Mouse (Mus musculus) embryonic fibroblast, embryonic 13.5 days (primary cell): ENCODE data around the gene Atp2b1. TPM values are rescaled to one million over a fixed set of nuclear protein-coding genes. Genes with fewer than 3 reads are reported as not detected.
"Not testable (repeated sequence)": the region's sequence is repeated elsewhere in the genome, so short reads cannot be mapped to it uniquely, and the experiment has no call there.

Source experiments
- H3K27ac ChIP-seq: 2 replicates; pipeline ENCODE4 v1.5.1; 2012; ENCODE audit warnings: low read length, control low read depth, inconsistent platforms; ENCODE audit not compliant: insufficient read depth
- H3K4me1 ChIP-seq: 2 replicates; pipeline ENCODE4 v1.6.1; 2011; ENCODE audit warnings: low read length; ENCODE audit not compliant: control insufficient read depth, insufficient read depth
- H3K4me3 ChIP-seq: 2 replicates; pipeline ENCODE4 v1.5.1; 2011; ENCODE audit warnings: mild to moderate bottlenecking, control low read depth, low read length; ENCODE audit not compliant: insufficient read depth
- CTCF ChIP-seq: IDR thresholded peaks from 2 replicates; pipeline ENCODE4 v1.5.1; 2011; ENCODE audit warnings: mild to moderate bottlenecking, control low read depth, low read length, moderate library complexity, borderline replicate concordance; ENCODE audit not compliant: insufficient read depth
- POLR2A ChIP-seq: IDR thresholded peaks from 2 replicates; pipeline ENCODE4 v1.6.1; 2011; ENCODE audit warnings: low read depth, mild to moderate bottlenecking, control low read depth, low read length, moderate library complexity
- polyA plus RNA-seq: library from polyadenylated mRNA; stranded (reverse); fragments of >200 nt; gene quantifications from 2 replicates; pipeline ENCODE4 v1.2.4, GENCODE M21; 2011; ENCODE audit warnings: low read depth; ENCODE audit not compliant: missing spikeins, insufficient read length

Atp2b1 gene
- polyA plus RNA-seq, 1 experiment: 93.0 TPM

DNA sequence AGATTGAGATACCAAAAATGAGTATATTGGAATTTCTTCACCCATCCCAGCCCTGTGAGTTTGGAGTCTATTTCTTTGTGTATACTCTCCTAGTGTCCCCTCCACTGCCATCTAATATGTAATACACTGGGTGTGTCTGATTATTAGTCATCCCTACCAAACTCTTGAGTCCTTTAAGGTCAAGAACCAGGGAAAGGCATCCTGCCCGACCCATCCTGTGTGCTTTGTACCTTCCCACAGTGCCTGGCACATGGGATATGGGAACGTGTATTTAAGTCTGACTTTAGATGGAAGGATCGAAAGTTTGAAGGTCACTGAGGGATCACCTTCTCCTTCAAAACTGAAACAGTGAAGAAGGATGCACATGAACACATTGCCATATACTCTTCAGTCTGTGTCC, 60.4 kb downstream of the Atp2b1 start:
- no peaks in the 10 kb centered on the region for H3K4me1 ChIP-seq
- TF ChIP-seq CTCF: no peak
- TF ChIP-seq POLR2A: no peak
- no peak overlapping the region for H3K27ac ChIP-seq
- no peak overlapping the region for H3K4me3 ChIP-seq

DNA sequence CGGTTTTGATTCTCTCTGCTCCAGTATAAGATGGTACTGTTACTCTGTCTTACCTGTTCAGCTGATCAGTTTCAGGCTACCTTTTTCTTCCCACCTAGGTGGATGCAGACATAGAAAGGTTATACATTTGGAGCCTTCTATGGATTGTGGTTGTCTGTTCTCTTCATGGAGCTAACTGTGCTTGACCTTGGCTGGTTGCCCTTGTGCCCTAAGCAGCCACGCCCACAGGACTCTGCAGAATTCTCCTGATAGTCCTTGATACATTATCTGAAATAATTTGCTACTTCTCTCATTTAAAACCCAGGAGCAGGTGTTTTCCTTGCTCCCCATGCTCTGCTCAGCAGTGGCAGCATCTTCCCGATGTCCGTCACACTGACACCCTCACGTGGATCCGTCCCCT, 61.4 kb downstream of the Atp2b1 start:
- Histone ChIP-seq H3K4me1 (no peaks in the 10 kb centered on the region), H3K27ac (no peak overlapping the region), H3K4me3 (no peak overlapping the region)
- no peak for TF ChIP-seq CTCF
- no peak for TF ChIP-seq POLR2A

DNA sequence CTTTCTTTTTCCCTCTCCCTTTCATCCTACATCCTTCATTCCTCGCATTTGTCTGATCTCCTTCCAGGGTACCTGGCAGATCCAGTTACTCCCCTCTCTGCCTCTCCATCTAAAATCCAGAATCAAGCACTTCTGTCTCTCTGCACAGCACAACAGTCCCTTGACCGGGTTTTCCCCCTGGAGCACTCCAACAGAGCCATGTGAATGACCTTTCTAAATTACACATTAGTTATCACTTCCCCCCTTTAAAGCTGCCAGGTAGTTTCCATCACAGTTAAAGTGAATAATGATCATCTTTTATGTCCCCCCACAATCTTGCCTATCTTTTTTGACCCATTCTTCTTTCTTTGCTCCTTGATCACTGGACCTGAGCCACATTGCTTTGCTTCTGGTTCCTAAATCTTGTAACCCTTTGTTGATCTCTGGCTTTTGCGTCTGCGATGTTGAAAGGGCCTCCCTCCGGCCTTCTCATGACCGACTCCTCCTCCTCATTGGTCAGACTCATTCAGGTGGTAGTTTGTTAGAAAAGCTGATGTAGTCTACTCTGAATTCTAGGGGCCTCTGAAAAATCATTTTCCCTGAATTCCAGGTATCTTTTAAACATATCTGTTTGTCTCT, 62.8 kb downstream of the Atp2b1 start:
- H3K27ac ChIP-seq: no peak overlapping the region
- H3K4me1 ChIP-seq: no peaks in the 10 kb centered on the region
- TF ChIP-seq CTCF: no peak
- TF ChIP-seq POLR2A: no peak
- H3K4me3 ChIP-seq: no peak overlapping the region

GRCm38 (mm10) chr10:98978766-98979165, 64.6 kb downstream of the Atp2b1 start:
- Histone ChIP-seq H3K4me1 (no peaks in the 10 kb centered on the region), H3K27ac (no peak overlapping the region), H3K4me3 (no peak overlapping the region)
- TF ChIP-seq POLR2A (no peak), CTCF (no peak)

- TF ChIP-seq CTCF: no peak
- no peak overlapping the region; the same call in 1 of the 2 replicates for H3K27ac ChIP-seq
- no peaks in the 10 kb centered on the region for H3K4me1 ChIP-seq
- H3K4me3 ChIP-seq: no peak overlapping the region
Observed at GRCm38 (mm10) chr10:98979296-98979695, 65.1 kb downstream of the Atp2b1 start.

DNA sequence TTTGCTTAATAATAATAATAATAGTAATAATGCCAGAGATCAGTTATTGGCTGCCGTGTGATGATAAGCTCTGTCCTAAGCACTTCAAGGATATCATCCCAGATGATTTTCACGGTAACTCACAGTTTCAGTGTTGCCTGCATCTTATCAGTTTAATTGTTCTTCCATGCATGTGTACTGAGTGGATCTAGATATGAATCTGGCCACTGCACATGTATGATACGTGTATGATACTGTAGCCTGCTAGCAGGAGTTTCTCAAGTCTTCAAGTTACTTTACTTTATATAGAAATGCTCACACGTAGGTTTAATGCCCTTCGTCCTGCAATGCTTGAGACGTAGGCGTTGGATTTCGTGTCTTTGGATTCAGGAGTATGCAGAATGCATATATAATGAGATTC, 65.7 kb downstream of the Atp2b1 start:
- Histone ChIP-seq H3K27ac (no peak overlapping the region; the same call in 1 of the 2 replicates), H3K4me1 (no peaks in the 10 kb centered on the region), H3K4me3 (no peak overlapping the region)
- no peak for TF ChIP-seq POLR2A
- no peak for TF ChIP-seq CTCF

DNA sequence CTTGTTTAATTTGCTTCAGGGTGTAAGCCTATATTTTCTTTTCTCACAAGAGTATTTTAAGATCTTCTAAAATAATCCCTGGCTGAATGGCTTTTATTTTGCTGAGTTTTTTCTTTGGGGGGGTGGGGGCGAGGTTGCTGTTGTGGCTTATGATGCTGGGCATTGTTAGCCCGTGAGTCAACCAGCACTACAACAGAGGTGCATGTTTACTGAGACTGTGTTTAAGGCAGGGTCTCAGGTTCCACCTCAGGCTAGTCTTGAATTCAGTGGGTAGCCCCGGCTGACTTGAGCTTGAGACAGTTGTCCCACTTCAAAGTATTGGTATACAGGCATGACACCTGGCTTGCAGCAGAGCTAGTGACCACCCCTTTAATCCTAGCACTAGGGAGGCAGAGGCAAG, 77.8 kb downstream of the Atp2b1 start:
- Histone ChIP-seq H3K27ac (no peak overlapping the region), H3K4me3 (no peak overlapping the region), H3K4me1 (no peaks in the 10 kb centered on the region)
- no peak for TF ChIP-seq POLR2A
- no peak for TF ChIP-seq CTCF

GRCm38 (mm10) chr10:98993186-98993585, 79.0 kb downstream of the Atp2b1 start:
- Histone ChIP-seq H3K4me1 (no peaks in the 10 kb centered on the region), H3K4me3 (no peak overlapping the region), H3K27ac (no peak overlapping the region)
- no peak for TF ChIP-seq CTCF
- TF ChIP-seq POLR2A: no peak

DNA sequence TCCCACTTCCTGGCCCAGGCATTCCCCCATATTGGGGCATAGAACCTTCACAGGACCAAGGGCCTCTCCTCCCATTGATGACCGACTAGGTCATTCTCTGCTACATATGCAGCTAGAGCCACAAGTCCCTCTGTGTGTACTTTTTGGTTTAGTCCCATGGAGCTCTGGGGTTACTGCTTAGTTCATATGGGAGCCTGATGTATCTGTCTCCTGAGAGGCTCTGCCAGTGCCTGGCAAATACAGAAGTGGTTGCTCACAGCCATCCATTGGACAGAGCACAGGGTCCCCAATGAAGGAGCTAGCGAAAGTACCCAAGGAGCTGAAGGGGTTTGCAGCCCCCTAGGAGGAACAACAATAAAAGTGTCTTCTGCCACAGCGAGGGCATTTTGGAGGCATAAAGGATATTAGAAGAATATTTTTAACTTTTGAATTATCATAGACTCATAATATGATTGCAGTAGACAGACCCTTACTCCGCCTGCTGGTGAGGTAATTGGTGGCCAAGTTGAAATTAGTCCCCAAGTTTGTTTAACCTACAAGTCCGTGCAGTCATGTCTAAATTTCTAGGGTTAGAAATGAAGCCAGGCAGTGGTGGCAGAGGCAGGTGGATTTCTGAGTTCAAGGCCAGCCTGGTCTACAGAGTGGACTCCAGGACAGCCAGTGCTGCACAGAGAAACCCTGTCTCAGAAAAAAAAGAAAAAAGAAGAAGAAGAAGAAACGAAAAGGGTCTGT, 81.0 kb downstream of the Atp2b1 start:
- not testable (repeated sequence) for H3K27ac ChIP-seq, H3K4me3 ChIP-seq, H3K4me1 ChIP-seq

- TF ChIP-seq CTCF (no peak), POLR2A (no peak)
- Histone ChIP-seq H3K4me1 (peaks cover 23% of the 10 kb centered on the region), H3K27ac (peak overlapping the region; percentile 100), H3K4me3 (no peak overlapping the region)
Observed at GRCm38 (mm10) chr10:99004866-99005265, 90.7 kb downstream of the Atp2b1 start.
